ENCODE assay signal across 21 mouse cellular contexts in genomic region chr13:118023381-118023780, GRCm38 (mm10).
DNase-seq lines count a peak whose midpoint lies in the region; ATAC-seq and TF ChIP-seq lines count a peak whose summit lies in the region.
"Had no signal": no experiment of that assay in that cellular context is flagged by ENCODE, and none has a peak within 500 bp of the region (broad histone marks: within the 10 kb centered on the region; RNA-seq: fewer than 3 reads in every experiment).

No protein-coding gene starts in this region.

- H3K9ac ChIP-seq in ES-Bruce4 (ENCODE audit: low read depth, poor library complexity, severe bottlenecking): no peak overlapping the region; the same call in 1 of the 2 replicates
- no peak overlapping the region for H3K9ac ChIP-seq in hindbrain, embryonic 11.5 days (ENCODE audit: low read depth, low read length)
- H3K9ac ChIP-seq: embryonic facial prominence, embryonic 13.5 days; embryonic facial prominence, embryonic 15.5 days; forebrain, embryonic 12.5 days had no signal

- no peak for ATAC-seq in hindbrain, embryonic 11.5 days (ENCODE audit: low FRiP score)
- ATAC-seq: activated CD4-positive, CD25-positive, alpha-beta regulatory T cell, adult 4 months; forebrain, embryonic 14.5 days; forebrain, embryonic 16.5 days; Patski had no signal

- peak; percentile 60 for DNase-seq in ES-CJ7 (ENCODE audit: low read depth, low spot score)
- DNase-seq in R1 (ENCODE audit: low read depth, low spot score): peak; percentile 88
- no peak for DNase-seq in urinary bladder, postnatal 10 days (ENCODE audit: low spot score)
- no peak for DNase-seq in kidney, adult 18-20 months
- DNase-seq in hindbrain, embryonic 11.5 days (ENCODE audit: low spot score): no peak
- DNase-seq: adrenal gland, adult 8-10 months; adrenal gland, postnatal 14 days; adrenal gland, postnatal 36 days; cerebellum, adult 11-12 months; embryo, embryonic 11 days had no signal

- TF ChIP-seq CTCF in ES-Bruce4 (IDR thresholded peaks at IDR 0.05; ENCODE audit: low read depth, low read length): no peak

- peak overlapping the region; percentile 95 for H3K27ac ChIP-seq in ES-Bruce4 (ENCODE audit: insufficient read depth, low read length)
- H3K27ac ChIP-seq in hindbrain, embryonic 11.5 days (ENCODE audit: low read depth, low read length): no peak overlapping the region
- H3K27ac ChIP-seq: embryonic facial prominence, embryonic 13.5 days; embryonic facial prominence, embryonic 15.5 days; forebrain, embryonic 10.5 days; forebrain, embryonic 12.5 days had no signal

- no peaks in the 10 kb centered on the region for H3K36me3 ChIP-seq in ES-Bruce4 (ENCODE audit: control insufficient read depth, insufficient read depth, low read length, poor library complexity, severe bottlenecking)
- H3K36me3 ChIP-seq in hindbrain, embryonic 11.5 days (ENCODE audit: control insufficient read depth, insufficient read depth, low read length): no peaks in the 10 kb centered on the region
- H3K36me3 ChIP-seq: embryonic facial prominence, embryonic 13.5 days; embryonic facial prominence, embryonic 15.5 days; forebrain, embryonic 10.5 days; forebrain, embryonic 12.5 days; G1E had no signal

- no peak overlapping the region for H3K4me3 ChIP-seq in ES-Bruce4 (ENCODE audit: low read depth, low read length)
- no peak overlapping the region for H3K4me3 ChIP-seq in hindbrain, embryonic 11.5 days (ENCODE audit: low read depth, low read length)
- H3K4me3 ChIP-seq: embryonic facial prominence, embryonic 13.5 days; embryonic facial prominence, embryonic 15.5 days; erythroblast, embryonic 14.5 days; forebrain, embryonic 10.5 days; forebrain, embryonic 12.5 days had no signal

- H3K4me2 ChIP-seq in hindbrain, embryonic 11.5 days (replicated peaks; ENCODE audit: low read depth, low read length): no peak overlapping the region
- H3K4me2 ChIP-seq: embryonic facial prominence, embryonic 13.5 days; embryonic facial prominence, embryonic 15.5 days; forebrain, embryonic 12.5 days had no signal

- TF ChIP-seq POLR2A in ES-Bruce4 (IDR thresholded peaks at IDR 0.05; ENCODE audit: insufficient read depth, low read length): no peak

- H3K9me3 ChIP-seq in ES-Bruce4 (replicated peaks; ENCODE audit: control insufficient read depth, insufficient read depth, low read length, poor library complexity, severe bottlenecking): peaks cover 18% of the 10 kb centered on the region
- no peaks in the 10 kb centered on the region for H3K9me3 ChIP-seq in hindbrain, embryonic 11.5 days (ENCODE audit: control insufficient read depth, low read length)
- H3K9me3 ChIP-seq: embryonic facial prominence, embryonic 13.5 days; embryonic facial prominence, embryonic 15.5 days; forebrain, embryonic 10.5 days; forebrain, embryonic 12.5 days; G1E had no signal

- 84% methylated on average over 5 of the region's 5 CpGs for WGBS in hindbrain, embryonic 11.5 days

- TF ChIP-seq EP300 in ES-Bruce4 (IDR thresholded peaks at IDR 0.05; ENCODE audit: insufficient read depth, low read depth, low read length): no peak

- H3K4me1 ChIP-seq in ES-Bruce4 (ENCODE audit: control insufficient read depth, insufficient read depth, low read length): peaks cover 2% of the 10 kb centered on the region
- H3K4me1 ChIP-seq in hindbrain, embryonic 11.5 days (replicated peaks; ENCODE audit: control insufficient read depth, insufficient read depth, low read length): no peaks in the 10 kb centered on the region
- H3K4me1 ChIP-seq: embryonic facial prominence, embryonic 13.5 days; embryonic facial prominence, embryonic 15.5 days; forebrain, embryonic 10.5 days; forebrain, embryonic 12.5 days had no signal

- H3K27me3 ChIP-seq in ES-Bruce4 (ENCODE audit: control insufficient read depth, insufficient read depth, low read length, poor library complexity, severe bottlenecking): no peaks in the 10 kb centered on the region
- H3K27me3 ChIP-seq in hindbrain, embryonic 11.5 days (ENCODE audit: control insufficient read depth, insufficient read depth, low read length): no peaks in the 10 kb centered on the region
- H3K27me3 ChIP-seq: embryonic facial prominence, embryonic 13.5 days; embryonic facial prominence, embryonic 15.5 days; forebrain, embryonic 12.5 days; Patski had no signal

Comparison
In these comparisons a context has a peak if more than half of its experiments do, and no peak if none do; other contexts are left out.
1. DNase-seq: peak in ES-CJ7 (single experiment) and R1 (single experiment); none in urinary bladder, postnatal 10 days (single experiment), kidney, adult 18-20 months (single experiment) and hindbrain, embryonic 11.5 days (single experiment).